Mouse (Mus musculus) ES-Bruce4 (cell line): ENCODE measurements at regions not wholly inside any gene's neighbourhood (a gene's known extent, or its start where the extent isn't known, plus 50 kb on each side); places are given as distances from the start of the nearest gene placed in this dataset.

Source experiments
- H3K27ac ChIP-seq: 2 replicates; pipeline ENCODE4 v1.5.1; 2012; ENCODE audit warnings: low read length, inconsistent platforms; ENCODE audit not compliant: insufficient read depth
- H3K27me3 ChIP-seq: 2 replicates; pipeline ENCODE4 v1.6.1; 2012; ENCODE audit warnings: mild to moderate bottlenecking, low read length, inconsistent platforms; ENCODE audit not compliant: control insufficient read depth, poor library complexity, insufficient read depth, severe bottlenecking
- H3K36me3 ChIP-seq: 2 replicates; pipeline ENCODE4 v1.6.1; 2012; ENCODE audit warnings: inconsistent platforms, mild to moderate bottlenecking, low read length, moderate library complexity; ENCODE audit not compliant: control insufficient read depth, poor library complexity, insufficient read depth, severe bottlenecking
- H3K4me1 ChIP-seq: one replicate; pipeline ENCODE4 v1.8.1; 2011; ENCODE audit warnings: low read length; ENCODE audit not compliant: control insufficient read depth, insufficient read depth
- H3K4me3 ChIP-seq: 2 replicates; pipeline ENCODE4 v1.5.1; 2011; ENCODE audit warnings: low read depth, mild to moderate bottlenecking, low read length
- H3K9ac ChIP-seq: 2 replicates; pipeline ENCODE4 v1.6.1; 2012; ENCODE audit warnings: low read depth, mild to moderate bottlenecking, inconsistent platforms; ENCODE audit not compliant: poor library complexity, severe bottlenecking
- H3K9me3 ChIP-seq: replicated peaks from 2 replicates; pipeline ENCODE4 v1.6.1; 2012; ENCODE audit warnings: mild to moderate bottlenecking, low read length, inconsistent platforms; ENCODE audit not compliant: control insufficient read depth, poor library complexity, insufficient read depth, severe bottlenecking
- CTCF ChIP-seq: IDR thresholded peaks from one replicate; pipeline ENCODE4 v1.8.1; 2011; ENCODE audit warnings: low read depth, low read length
- EP300 ChIP-seq: IDR thresholded peaks from 2 replicates; pipeline ENCODE4 v1.6.1; 2011; ENCODE audit warnings: low read depth, low read length; ENCODE audit not compliant: insufficient read depth
- POLR2A ChIP-seq: IDR thresholded peaks from one replicate; pipeline ENCODE4 v1.8.1; 2011; ENCODE audit warnings: low read length; ENCODE audit not compliant: insufficient read depth

DNA sequence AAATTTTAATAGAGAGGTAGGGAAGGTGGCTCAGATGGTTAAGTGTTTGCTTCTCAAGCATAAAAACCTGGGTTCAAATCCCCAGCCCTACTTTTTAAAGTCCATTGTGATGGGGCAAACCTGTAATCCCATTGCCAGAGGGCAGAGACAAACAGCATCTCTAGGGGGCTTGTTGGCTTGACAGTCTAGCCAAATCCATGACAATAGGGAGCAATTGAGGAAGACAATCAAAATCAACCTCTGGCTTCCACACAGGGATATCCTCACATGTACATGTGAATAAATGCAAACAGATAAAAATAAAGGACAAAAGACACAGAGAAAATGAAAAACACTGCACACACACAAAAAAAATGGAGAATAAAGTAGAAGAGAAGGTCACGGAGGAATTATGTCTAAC is 59.3 kb upstream of the Rspo3 start:
- no peak overlapping the region for H3K4me3 ChIP-seq
- H3K4me1 ChIP-seq = no peaks in the 10 kb centered on the region
- no peaks in the 10 kb centered on the region for H3K36me3 ChIP-seq
- no peaks in the 10 kb centered on the region for H3K9me3 ChIP-seq
- TF ChIP-seq CTCF (no peak), POLR2A (no peak), EP300 (no peak)
- no peaks in the 10 kb centered on the region; the same call in 1 of the 2 replicates for H3K27me3 ChIP-seq
- H3K9ac ChIP-seq = no peak overlapping the region
- H3K27ac ChIP-seq = no peak overlapping the region

DNA sequence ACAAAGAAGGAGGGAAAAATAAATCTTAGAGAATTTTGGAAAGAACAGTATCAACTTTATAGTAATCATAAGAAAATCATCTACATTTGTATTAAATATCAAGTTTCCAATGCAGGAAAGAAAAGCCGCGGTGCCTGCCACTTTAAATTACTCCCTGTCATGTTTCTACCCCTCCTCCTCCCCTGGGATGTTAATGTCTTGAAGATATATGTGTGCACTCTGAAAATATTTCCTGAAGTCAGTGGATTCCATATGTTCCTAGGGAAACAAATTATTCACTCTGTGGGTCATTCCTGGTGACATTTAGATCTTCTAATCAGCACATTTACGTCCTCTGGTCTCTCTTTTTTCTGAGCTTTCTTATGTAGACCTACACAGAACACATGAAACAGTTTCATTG is 57.2 kb upstream of the Rspo3 start:
- TF ChIP-seq POLR2A = no peak
- no peak for TF ChIP-seq CTCF
- TF ChIP-seq EP300 = no peak
- H3K4me3 ChIP-seq = no peak overlapping the region
- H3K9me3 ChIP-seq = no peaks in the 10 kb centered on the region
- no peaks in the 10 kb centered on the region for H3K36me3 ChIP-seq
- H3K9ac ChIP-seq = no peak overlapping the region
- no peaks in the 10 kb centered on the region for H3K4me1 ChIP-seq
- H3K27me3 ChIP-seq = no peaks in the 10 kb centered on the region; the same call in 1 of the 2 replicates
- no peak overlapping the region for H3K27ac ChIP-seq

DNA sequence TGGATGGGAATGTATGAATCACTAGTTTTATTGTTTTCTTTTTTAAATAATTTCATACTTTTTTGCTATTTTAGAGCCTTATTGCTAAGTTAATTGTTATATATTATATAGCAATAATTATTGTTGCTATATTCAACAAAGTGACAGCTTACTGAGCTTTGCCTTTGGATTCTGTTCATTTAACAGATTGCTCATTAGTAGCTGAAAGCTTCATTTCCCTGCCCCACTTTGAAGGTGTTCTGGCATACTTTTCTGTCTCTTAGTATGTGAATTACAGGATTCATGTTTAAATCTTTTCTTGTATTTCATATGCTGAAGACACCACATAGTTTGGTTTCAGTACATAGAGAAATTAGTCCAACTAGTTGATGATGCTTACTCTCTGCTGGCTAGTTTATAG is 54.5 kb upstream of the Rspo3 start:
- Histone ChIP-seq H3K27me3 (no peaks in the 10 kb centered on the region; the same call in 1 of the 2 replicates), H3K27ac (no peak overlapping the region), H3K4me3 (no peak overlapping the region), H3K4me1 (no peaks in the 10 kb centered on the region), H3K9me3 (no peaks in the 10 kb centered on the region), H3K36me3 (no peaks in the 10 kb centered on the region), H3K9ac (no peak overlapping the region)
- TF ChIP-seq CTCF (no peak), POLR2A (no peak), EP300 (no peak)

DNA sequence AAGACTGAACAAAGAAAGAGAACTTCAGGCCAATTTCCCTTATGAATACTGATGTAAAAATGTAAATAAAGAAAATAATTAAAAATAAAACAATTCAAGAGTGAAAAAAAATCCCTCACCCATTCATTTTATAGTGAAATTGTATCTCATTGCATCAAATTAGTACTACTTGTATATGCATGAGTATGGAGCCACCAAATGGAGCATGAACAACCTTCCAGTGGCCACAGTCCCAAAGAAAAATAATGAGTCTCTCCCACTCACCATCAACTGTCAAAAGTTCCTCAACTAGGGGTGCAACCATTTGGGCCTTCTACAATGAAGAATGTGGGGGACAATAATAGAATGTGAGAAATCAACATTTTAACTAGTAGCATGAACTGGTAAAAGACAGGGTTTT is 54.1 kb upstream of the Rspo3 start:
- no peak overlapping the region for H3K27ac ChIP-seq
- no peaks in the 10 kb centered on the region for H3K36me3 ChIP-seq
- H3K9ac ChIP-seq = no peak overlapping the region
- TF ChIP-seq EP300 (no peak), CTCF (no peak), POLR2A (no peak)
- H3K27me3 ChIP-seq = no peaks in the 10 kb centered on the region; the same call in 1 of the 2 replicates
- H3K4me3 ChIP-seq = no peak overlapping the region
- no peaks in the 10 kb centered on the region for H3K9me3 ChIP-seq
- no peaks in the 10 kb centered on the region for H3K4me1 ChIP-seq
